Mouse (Mus musculus): ENCODE measurements around the gene Rexo5. TPM values are rescaled to one million over a fixed set of nuclear protein-coding genes. Genes with fewer than 3 reads are reported as not detected.
A peak's percentile ranks its signal among the peaks of the same experiment; 100 is the strongest.

The Rexo5 gene
- polyA plus RNA-seq, 1 experiment from 2014 or later, result 23.9 TPM

GRCm38 (mm10) chr7:119784908-119785307 is 8.9 kb upstream of the Rexo5 start:
- Histone ChIP-seq H3K9ac (no peak overlapping the region), H3K36me3 (peaks cover 50% of the 10 kb centered on the region), H3K4me1 (no peaks in the 10 kb centered on the region), H3K4me2 (no peak overlapping the region), H3K9me3 (no peaks in the 10 kb centered on the region), H3K27me3 (no peaks in the 10 kb centered on the region), H3K4me3 (no peak overlapping the region), H3K27ac (no peak overlapping the region)
- no peak for ATAC-seq (ENCODE audit: borderline replicate concordance, extremely low read depth, low FRiP score, low TSS enrichment)
- 86% methylated on average over 5 of the region's 5 CpGs for WGBS

DNA sequence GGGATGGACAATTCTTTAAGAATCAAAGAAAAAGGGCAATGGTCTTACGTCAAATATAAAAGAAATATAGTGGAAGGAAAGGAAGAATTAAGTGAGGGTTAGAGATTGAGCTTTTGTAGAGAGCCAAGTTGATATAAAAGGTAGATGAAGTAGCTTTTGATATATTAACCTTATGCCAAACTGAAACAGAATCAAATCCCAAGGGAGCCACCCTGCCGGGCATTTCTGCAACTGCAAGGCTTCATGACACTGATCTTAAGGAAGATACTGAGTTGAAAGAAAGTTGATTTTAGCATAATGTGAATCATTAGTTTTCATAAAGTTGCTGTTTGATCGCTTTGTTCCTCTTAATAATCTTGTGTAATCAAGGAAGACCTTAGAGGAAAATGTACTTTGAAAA is 4.8 kb upstream of the Rexo5 start:
- Histone ChIP-seq H3K36me3 (peaks cover 44% of the 10 kb centered on the region), H3K27ac (no peak overlapping the region), H3K9ac (no peak overlapping the region), H3K4me1 (peaks cover 10% of the 10 kb centered on the region; the same call in 1 of the 2 replicates), H3K4me2 (no peak overlapping the region), H3K4me3 (no peak overlapping the region), H3K27me3 (no peaks in the 10 kb centered on the region), H3K9me3 (no peaks in the 10 kb centered on the region)
- WGBS, result 84% methylated on average over 3 of the region's 3 CpGs
- no peak for ATAC-seq (ENCODE audit: borderline replicate concordance, extremely low read depth, low FRiP score, low TSS enrichment)

DNA sequence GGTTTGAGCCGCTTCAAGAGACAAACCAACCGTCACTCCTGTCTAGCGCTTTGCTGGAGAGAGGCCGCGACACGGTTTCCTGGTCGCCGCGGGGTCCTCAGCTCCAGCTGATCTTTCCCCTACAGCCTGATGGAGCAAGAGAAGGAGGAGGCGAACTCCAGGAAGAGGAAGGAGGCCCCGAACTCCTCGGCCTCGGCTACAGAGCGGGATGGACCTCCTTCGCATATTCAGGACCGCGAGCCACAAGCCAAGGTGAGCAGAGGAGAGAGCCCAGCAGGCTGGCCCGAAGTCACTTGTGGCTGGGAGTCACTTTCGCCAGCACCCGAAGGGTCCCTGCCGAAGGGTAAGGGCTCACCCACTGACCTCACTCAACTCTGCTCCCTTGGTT is 439 bp downstream of the Rexo5 start:
- ATAC-seq (ENCODE audit: borderline replicate concordance, extremely low read depth, low FRiP score, low TSS enrichment), result peak; percentile 55; the same call in 1 of the 2 replicates
- H3K36me3 ChIP-seq, result peaks cover 9% of the 10 kb centered on the region
- peak overlapping the region; percentile 73 for H3K4me3 ChIP-seq
- H3K4me2 ChIP-seq, result peak overlapping the region; percentile 78
- no peaks in the 10 kb centered on the region for H3K9me3 ChIP-seq
- peak overlapping the region; percentile 79 for H3K9ac ChIP-seq
- H3K27me3 ChIP-seq, result no peaks in the 10 kb centered on the region
- WGBS, result 1% methylated on average over 20 of the region's 21 CpGs
- H3K27ac ChIP-seq, result peak overlapping the region; percentile 81
- peaks cover 15% of the 10 kb centered on the region for H3K4me1 ChIP-seq

GRCm38 (mm10) chr7:119795311-119795710 is 1.5 kb downstream of the Rexo5 start:
- Histone ChIP-seq H3K9ac (peak overlapping the region; percentile 44), H3K4me2 (peak overlapping the region; percentile 49), H3K36me3 (peaks cover 2% of the 10 kb centered on the region; the same call in 1 of the 2 replicates), H3K4me3 (peak overlapping the region; percentile 26), H3K9me3 (no peaks in the 10 kb centered on the region), H3K4me1 (peaks cover 15% of the 10 kb centered on the region), H3K27ac (no peak overlapping the region), H3K27me3 (no peaks in the 10 kb centered on the region)
- no peak for ATAC-seq (ENCODE audit: borderline replicate concordance, extremely low read depth, low FRiP score, low TSS enrichment)

GRCm38 (mm10) chr7:119800488-119800887 is 6.7 kb downstream of the Rexo5 start:
- H3K36me3 ChIP-seq, result 0 out of 2 replicates have a peak, but pooled peaks cover 7% of the 10 kb centered on the region
- H3K4me1 ChIP-seq, result no peaks in the 10 kb centered on the region
- H3K4me3 ChIP-seq, result no peak overlapping the region
- 92% methylated on average over 3 of the region's 3 CpGs for WGBS
- ATAC-seq (ENCODE audit: borderline replicate concordance, extremely low read depth, low FRiP score, low TSS enrichment), result no peak
- H3K9me3 ChIP-seq, result no peaks in the 10 kb centered on the region
- H3K27me3 ChIP-seq, result no peaks in the 10 kb centered on the region
- H3K4me2 ChIP-seq, result no peak overlapping the region
- H3K9ac ChIP-seq, result no peak overlapping the region
- no peak overlapping the region for H3K27ac ChIP-seq

GRCm38 (mm10) chr7:119800991-119801390 is 7.2 kb downstream of the Rexo5 start:
- Histone ChIP-seq H3K36me3 (0 out of 2 replicates have a peak, but pooled peaks cover 9% of the 10 kb centered on the region), H3K9me3 (no peaks in the 10 kb centered on the region), H3K9ac (no peak overlapping the region), H3K4me2 (no peak overlapping the region), H3K27ac (no peak overlapping the region), H3K4me3 (no peak overlapping the region), H3K4me1 (no peaks in the 10 kb centered on the region), H3K27me3 (no peaks in the 10 kb centered on the region)
- 77% methylated on average over 3 of the region's 3 CpGs for WGBS
- ATAC-seq (ENCODE audit: borderline replicate concordance, extremely low read depth, low FRiP score, low TSS enrichment), result no peak

GRCm38 (mm10) chr7:119807396-119807795 is 13.6 kb downstream of the Rexo5 start:
- no peaks in the 10 kb centered on the region for H3K4me1 ChIP-seq

DNA sequence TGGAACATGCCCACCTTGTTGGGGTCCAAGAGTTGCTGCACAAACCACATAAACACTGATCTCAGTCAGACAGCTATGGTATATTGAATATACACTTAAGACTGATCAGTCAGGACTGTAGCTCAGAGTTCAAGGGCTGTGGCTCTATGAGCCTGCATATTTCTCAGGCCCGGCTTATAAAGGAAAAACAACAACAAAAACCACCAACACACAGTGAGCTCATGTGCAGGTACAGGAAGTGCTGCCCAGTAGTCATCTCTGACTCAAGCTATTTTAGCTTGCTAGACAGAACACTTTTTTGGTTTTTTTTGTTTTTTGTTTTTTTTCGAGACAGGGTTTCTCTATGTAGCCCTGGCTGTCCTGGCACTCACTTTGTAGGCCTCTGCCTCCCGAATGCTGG is 14.9 kb downstream of the Rexo5 start:
- H3K27me3 ChIP-seq, result no peaks in the 10 kb centered on the region

More at GRCm38 (mm10) chr7:119807396-119807795, 13.6 kb downstream of the Rexo5 start:
- H3K36me3 ChIP-seq, result peaks cover 28% of the 10 kb centered on the region; the same call in 1 of the 2 replicates
- ATAC-seq (ENCODE audit: borderline replicate concordance, extremely low read depth, low FRiP score, low TSS enrichment), result no peak
- no peaks in the 10 kb centered on the region for H3K27me3 ChIP-seq
- H3K9me3 ChIP-seq, result no peaks in the 10 kb centered on the region
- no peak overlapping the region for H3K4me2 ChIP-seq
- WGBS, result 94% methylated on average over 5 of the region's 5 CpGs
- H3K27ac ChIP-seq, result no peak overlapping the region
- H3K9ac ChIP-seq, result no peak overlapping the region
- no peak overlapping the region for H3K4me3 ChIP-seq

DNA sequence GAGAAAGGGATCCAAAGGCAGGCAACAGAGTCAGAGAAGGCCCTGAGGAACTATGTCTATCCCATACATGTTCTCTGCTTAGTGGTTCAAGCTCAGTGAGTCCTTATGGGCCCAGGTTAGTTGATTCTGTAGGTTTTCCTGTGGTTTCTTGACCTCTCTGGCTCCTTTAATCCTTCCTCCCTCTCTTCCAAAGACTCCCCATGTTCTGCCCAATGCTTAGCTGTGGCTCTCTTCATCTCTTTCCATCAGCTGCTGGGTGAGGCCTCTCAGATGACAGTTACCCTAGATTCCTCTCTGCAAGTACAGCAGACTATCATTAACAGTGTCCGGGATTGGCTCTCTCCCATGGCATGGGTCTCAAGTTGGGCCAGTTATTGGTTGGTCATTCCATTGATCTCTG is 41.6 kb downstream of the Rexo5 start:
- no peaks in the 10 kb centered on the region for H3K4me1 ChIP-seq
- H3K4me3 ChIP-seq, result no peak overlapping the region
- no peak overlapping the region for H3K27ac ChIP-seq
- no peaks in the 10 kb centered on the region for H3K27me3 ChIP-seq
- no peak overlapping the region for H3K9ac ChIP-seq
- no peak overlapping the region for H3K4me2 ChIP-seq
- H3K9me3 ChIP-seq, result no peaks in the 10 kb centered on the region
- ATAC-seq (ENCODE audit: borderline replicate concordance, extremely low read depth, low FRiP score, low TSS enrichment), result no peak
- peaks cover 2% of the 10 kb centered on the region; the same call in 1 of the 2 replicates for H3K36me3 ChIP-seq
- WGBS, result 95% methylated on average over 1 of the region's 1 CpGs

More for the DNA sequence above, 14.9 kb downstream of the Rexo5 start:
- 94% methylated on average over 3 of the region's 3 CpGs for WGBS
- Histone ChIP-seq H3K36me3 (peaks cover 32% of the 10 kb centered on the region; the same call in 1 of the 2 replicates), H3K4me3 (no peak overlapping the region), H3K27ac (no peak overlapping the region), H3K4me1 (no peaks in the 10 kb centered on the region), H3K9ac (no peak overlapping the region), H3K9me3 (no peaks in the 10 kb centered on the region), H3K4me2 (no peak overlapping the region)
- ATAC-seq (ENCODE audit: borderline replicate concordance, extremely low read depth, low FRiP score, low TSS enrichment), result no peak

- H3K36me3 ChIP-seq, result peaks cover 2% of the 10 kb centered on the region; the same call in 1 of the 2 replicates
- H3K9ac ChIP-seq, result no peak overlapping the region
- H3K27me3 ChIP-seq, result no peaks in the 10 kb centered on the region
- no peak overlapping the region for H3K4me2 ChIP-seq
- WGBS, result 86% methylated on average over 4 of the region's 4 CpGs
- H3K4me1 ChIP-seq, result no peaks in the 10 kb centered on the region
- H3K4me3 ChIP-seq, result no peak overlapping the region
- no peaks in the 10 kb centered on the region for H3K9me3 ChIP-seq
- no peak for ATAC-seq (ENCODE audit: borderline replicate concordance, extremely low read depth, low FRiP score, low TSS enrichment)
- H3K27ac ChIP-seq, result no peak overlapping the region
Observed at GRCm38 (mm10) chr7:119835996-119836777, 42.4 kb downstream of the Rexo5 start.

DNA sequence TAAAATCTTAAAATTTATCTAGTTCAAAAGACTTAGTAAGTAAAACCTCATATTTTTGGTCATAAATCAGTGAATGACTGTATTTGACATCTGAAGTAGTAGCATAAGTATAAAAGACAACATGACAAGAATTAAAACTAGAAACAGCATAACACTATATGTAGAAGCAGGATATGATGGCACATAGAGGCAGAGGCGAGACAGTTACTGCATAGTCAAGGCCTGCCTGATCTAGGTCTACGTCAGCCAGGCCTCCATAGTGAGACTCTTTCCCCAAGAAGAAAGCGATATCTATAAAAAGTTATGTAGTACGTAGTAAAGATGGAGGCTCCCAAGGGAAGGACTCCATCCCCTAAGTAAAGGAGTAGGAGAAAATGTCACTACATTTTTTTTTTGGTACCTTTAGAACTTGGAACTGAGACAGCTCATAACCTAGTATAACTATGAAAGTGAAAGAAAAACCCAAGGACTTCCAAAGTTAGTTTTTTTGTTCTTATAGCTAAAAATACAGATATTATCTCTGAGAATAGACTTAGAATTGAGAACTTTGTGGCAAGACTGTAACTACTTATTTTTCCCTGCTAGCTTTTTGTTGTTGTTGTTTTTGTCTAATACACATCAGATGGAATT is 48.1 kb downstream of the Rexo5 start:
- Histone ChIP-seq H3K27me3 (no peaks in the 10 kb centered on the region), H3K4me1 (no peaks in the 10 kb centered on the region), H3K9ac (no peak overlapping the region), H3K4me2 (no peak overlapping the region), H3K4me3 (no peak overlapping the region), H3K27ac (no peak overlapping the region), H3K36me3 (peaks cover 17% of the 10 kb centered on the region), H3K9me3 (no peaks in the 10 kb centered on the region)
- no peak for ATAC-seq (ENCODE audit: borderline replicate concordance, extremely low read depth, low FRiP score, low TSS enrichment)
- 94% methylated on average over 4 of the region's 4 CpGs for WGBS

DNA sequence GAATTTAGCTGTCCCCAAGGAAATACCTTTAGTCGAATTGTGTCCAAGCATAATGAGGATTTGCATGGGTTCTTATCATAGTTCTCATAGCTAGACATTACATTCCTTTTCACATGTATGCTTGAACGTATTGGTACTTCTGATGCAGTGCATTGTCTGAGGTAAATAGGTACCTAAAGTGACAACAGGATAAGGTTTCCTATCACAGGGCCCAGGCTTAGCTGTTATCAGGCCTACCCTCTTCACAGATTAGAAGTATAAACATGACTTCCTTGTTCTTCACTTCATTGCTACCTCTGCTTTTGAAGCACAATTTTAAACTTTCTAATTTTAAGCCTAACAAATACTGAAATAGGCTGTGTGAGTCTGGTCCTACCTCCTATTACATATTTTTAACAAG is 51.7 kb downstream of the Rexo5 start:
- Histone ChIP-seq H3K27me3 (no peaks in the 10 kb centered on the region), H3K9ac (no peak overlapping the region), H3K4me1 (no peaks in the 10 kb centered on the region), H3K36me3 (peaks cover 17% of the 10 kb centered on the region), H3K27ac (no peak overlapping the region), H3K9me3 (no peaks in the 10 kb centered on the region), H3K4me2 (no peak overlapping the region), H3K4me3 (no peak overlapping the region)
- ATAC-seq (ENCODE audit: borderline replicate concordance, extremely low read depth, low FRiP score, low TSS enrichment), result no peak
- 65% methylated on average over 2 of the region's 2 CpGs for WGBS

Data from lung, embryonic 15.5 days (tissue).